Mouse (Mus musculus) heart, adult 2 months (tissue): ENCODE data around the gene Rps6ka5.

ENCODE experiments used
- CTCF ChIP-seq: fragments of 200-600 bp; IDR thresholded peaks from 2 replicates; pipeline ENCODE4 v1.8.1; 2022; ENCODE audit warnings: antibody characterized with exemption, mild to moderate bottlenecking, moderate library complexity
- POLR2A ChIP-seq: fragments of 200-500 bp; IDR thresholded peaks from 2 replicates; pipeline ENCODE4 v1.6.1; 2011; ENCODE audit warnings: mild to moderate bottlenecking, low read depth, low read length, control low read depth; ENCODE audit not compliant: insufficient read depth

DNA sequence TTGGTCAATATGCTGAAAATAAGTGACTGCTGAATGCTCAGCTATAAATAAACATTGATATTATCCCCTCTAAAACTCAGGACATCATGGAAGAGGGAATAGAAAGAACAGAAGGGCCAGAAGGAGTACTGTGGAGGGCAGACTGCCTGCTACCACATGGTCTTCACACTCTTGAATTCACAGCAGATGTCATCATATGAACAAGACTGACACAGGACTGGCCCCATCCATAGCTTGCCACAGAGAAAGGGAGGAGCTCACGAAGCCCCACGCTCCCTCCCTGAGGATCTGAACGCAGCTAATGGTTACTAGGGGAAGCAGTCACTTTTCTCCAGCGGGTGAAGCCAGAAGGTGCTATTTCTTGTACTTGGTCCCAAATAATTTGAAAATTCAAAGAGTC, 61.5 kb downstream of the Rps6ka5 start:
- no peak for TF ChIP-seq CTCF
- TF ChIP-seq POLR2A = no peak
